Mouse (Mus musculus) heart, embryonic 13.5 days (tissue): Measurements from ENCODE around the gene Bmpr1b. TPM values are rescaled to one million over a fixed set of nuclear protein-coding genes. Genes with fewer than 3 reads are reported as not detected.

Experiments
- ATAC-seq: fragments of 200-750 bp; cut with Nextera tagmentation; 2 replicates; pipeline ENCODE4 v1.8.0; 2017; ENCODE audit warnings: moderate TSS enrichment; ENCODE audit not compliant: insufficient number of reproducible peaks, low FRiP score, low TSS enrichment; ENCODE audit errors: extremely low read depth
- H3K27ac ChIP-seq: fragments of 300-500 bp; sonication (generic); replicated peaks from 2 replicates; pipeline ENCODE4 v1.5.1; 2015; ENCODE audit warnings: moderate library complexity, mild to moderate bottlenecking, inconsistent platforms
- H3K27me3 ChIP-seq: fragments of 300-500 bp; sonication (generic); replicated peaks from 2 replicates; pipeline ENCODE4 v1.6.1; 2015; ENCODE audit warnings: mild to moderate bottlenecking, inconsistent platforms
- H3K36me3 ChIP-seq: fragments of 300-500 bp; sonication (generic); 2 replicates; pipeline ENCODE4 v1.6.1; 2015; ENCODE audit warnings: mild to moderate bottlenecking, inconsistent platforms
- H3K4me1 ChIP-seq: fragments of 300-500 bp; sonication (generic); 2 replicates; pipeline ENCODE4 v1.6.1; 2015; ENCODE audit warnings: inconsistent platforms
- H3K4me2 ChIP-seq: fragments of 300-500 bp; sonication (generic); 2 replicates; pipeline ENCODE4 v1.6.1; 2015; ENCODE audit warnings: inconsistent platforms, mild to moderate bottlenecking, moderate library complexity
- H3K4me3 ChIP-seq: fragments of 300-500 bp; sonication (generic); 2 replicates; pipeline ENCODE4 v1.5.1; 2015; ENCODE audit warnings: moderate library complexity, mild to moderate bottlenecking, inconsistent platforms
- H3K9ac ChIP-seq: fragments of 300-500 bp; sonication (generic); 2 replicates; pipeline ENCODE4 v1.6.1; 2015; ENCODE audit warnings: inconsistent platforms, mild to moderate bottlenecking, moderate library complexity
- H3K9me3 ChIP-seq: fragments of 300-500 bp; sonication (generic); 2 replicates; pipeline ENCODE4 v1.6.1; 2016; ENCODE audit warnings: inconsistent platforms
- WGBS: fragments of 180-500 bp; shearing (Covaris S2); methylation state at CpG from one replicate; pipeline ENCODE4 v1.1.7; 2015; ENCODE audit warnings: mixed read lengths; 5-methylcytosine and 5-hydroxymethylcytosine counted together
- polyA plus RNA-seq: library from polyadenylated mRNA; unstranded; fragments of >200 nt; fragmentation: Nextera tagmentation; extraction: Ambion mirVana; gene quantifications from 2 replicates; pipeline ENCODE4 v1.2.1, GENCODE M21; 2015

Bmpr1b gene
- polyA plus RNA-seq, 1 experiment from 2014 or later: 1.1 TPM

DNA sequence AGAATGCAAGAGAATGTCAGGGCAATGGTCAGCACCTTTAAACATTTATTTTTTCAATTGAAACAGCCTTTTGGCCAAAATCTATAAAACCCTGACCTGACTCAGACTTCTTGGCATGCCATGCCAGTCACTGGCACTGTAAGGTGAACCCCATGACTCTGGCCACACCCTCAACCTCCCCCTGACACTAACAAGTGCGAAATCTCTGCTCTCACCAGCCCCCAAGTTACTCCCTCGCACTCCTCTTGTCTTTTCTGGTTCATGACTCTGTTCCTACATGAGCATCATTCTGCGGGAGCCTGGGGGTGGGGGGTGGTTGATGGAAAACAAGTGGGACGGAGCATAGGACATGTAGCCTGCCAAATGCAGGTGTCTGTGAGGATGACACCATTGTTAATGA lies 135.1 kb downstream of the Bmpr1b start:
- Histone ChIP-seq H3K4me1 (peaks cover 4% of the 10 kb centered on the region; the same call in 1 of the 2 replicates), H3K9ac (no peak overlapping the region), H3K4me3 (no peak overlapping the region), H3K9me3 (no peaks in the 10 kb centered on the region), H3K27me3 (no peaks in the 10 kb centered on the region), H3K27ac (no peak overlapping the region), H3K36me3 (no peaks in the 10 kb centered on the region), H3K4me2 (no peak overlapping the region)
- 62% methylated on average over 4 of the region's 4 CpGs for WGBS
- ATAC-seq: no peak

DNA sequence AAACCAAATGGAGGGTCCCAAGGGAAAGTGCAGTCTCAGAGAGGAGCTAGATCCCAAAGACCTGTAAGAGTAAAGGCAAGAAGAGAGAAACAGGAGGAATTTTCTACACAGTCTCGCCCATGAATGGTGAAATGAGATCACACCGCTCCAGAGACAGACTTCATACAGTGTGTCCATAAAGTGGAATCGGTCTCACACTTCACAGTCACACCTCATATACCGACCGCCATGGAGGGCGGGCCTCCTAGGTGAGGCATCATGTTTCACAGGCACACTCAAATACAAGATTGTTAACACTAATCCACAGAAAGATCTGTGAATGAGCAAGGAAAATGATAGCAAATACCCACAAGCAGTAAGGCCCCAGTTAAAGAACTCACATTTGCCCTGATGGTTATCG lies 149.5 kb downstream of the Bmpr1b start:
- Histone ChIP-seq H3K4me3 (no peak overlapping the region), H3K4me2 (no peak overlapping the region), H3K9me3 (no peaks in the 10 kb centered on the region), H3K9ac (no peak overlapping the region), H3K4me1 (no peaks in the 10 kb centered on the region), H3K36me3 (no peaks in the 10 kb centered on the region), H3K27ac (no peak overlapping the region), H3K27me3 (no peaks in the 10 kb centered on the region)
- ATAC-seq: no peak
- WGBS: 79% methylated on average over 7 of the region's 7 CpGs

DNA sequence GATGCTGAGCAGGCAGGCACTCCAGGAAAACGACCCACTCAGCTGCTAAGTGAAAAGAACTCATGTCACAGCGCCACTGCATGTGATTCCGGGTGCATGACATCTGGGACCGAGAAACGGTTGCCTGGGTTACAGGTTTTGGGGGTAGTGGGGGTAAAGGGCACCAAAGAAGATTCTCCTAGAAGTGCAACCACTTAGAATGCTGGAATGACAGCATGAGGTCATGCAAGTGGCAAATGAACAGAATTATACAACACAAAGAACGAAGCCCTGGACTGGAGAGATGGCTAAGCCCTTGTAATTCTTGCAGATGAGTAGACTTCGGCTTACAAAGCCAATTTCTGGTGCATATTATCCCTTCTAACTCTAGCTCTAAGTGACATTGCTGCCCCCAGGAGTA lies 184.7 kb downstream of the Bmpr1b start:
- H3K27me3 ChIP-seq: no peaks in the 10 kb centered on the region
- no peak for ATAC-seq
- 56% methylated on average over 7 of the region's 7 CpGs for WGBS
- no peaks in the 10 kb centered on the region for H3K9me3 ChIP-seq
- H3K4me3 ChIP-seq: no peak overlapping the region
- no peak overlapping the region for H3K4me2 ChIP-seq
- H3K27ac ChIP-seq: no peak overlapping the region
- H3K4me1 ChIP-seq: no peaks in the 10 kb centered on the region
- H3K36me3 ChIP-seq: no peaks in the 10 kb centered on the region
- no peak overlapping the region for H3K9ac ChIP-seq

DNA sequence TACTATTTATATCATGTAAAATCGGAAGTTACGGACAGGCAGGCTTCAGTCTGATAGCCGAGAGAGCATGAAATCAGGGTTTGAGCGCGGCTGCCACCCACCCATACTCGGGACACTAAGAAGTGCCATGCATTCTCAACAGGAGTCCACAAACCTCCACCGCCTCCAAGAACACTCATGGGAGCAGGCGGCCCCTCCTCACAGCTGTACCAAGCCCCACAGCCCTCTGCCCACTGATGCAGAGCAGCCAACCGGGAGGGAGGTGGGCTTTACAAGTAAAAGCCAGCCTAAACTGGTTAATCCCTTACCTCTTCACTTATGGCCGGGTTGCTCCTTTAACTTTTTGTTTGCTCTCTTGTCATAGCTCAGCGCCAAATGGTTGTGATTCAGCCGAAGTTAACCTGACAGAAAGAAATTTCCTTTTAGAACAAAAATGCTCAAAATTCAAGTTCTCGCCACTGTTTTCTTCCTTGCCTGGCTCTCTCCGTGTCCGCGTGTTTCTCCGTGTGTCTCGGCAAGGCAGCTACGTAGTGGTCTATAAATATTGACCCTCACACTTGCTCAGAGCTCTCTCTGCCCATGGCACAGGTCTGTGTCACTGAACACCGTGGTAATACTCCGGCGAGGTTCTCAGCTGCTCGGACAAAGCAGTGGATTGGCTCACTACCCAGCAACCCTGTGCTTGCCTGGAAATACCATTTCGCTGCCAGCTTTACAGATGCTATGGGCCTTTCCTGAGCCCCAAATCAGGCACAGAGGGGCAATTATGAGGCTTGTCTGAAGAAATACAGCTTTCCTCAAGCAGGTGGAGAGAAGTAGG lies 187.4 kb downstream of the Bmpr1b start:
- Histone ChIP-seq H3K4me2 (no peak overlapping the region), H3K9ac (no peak overlapping the region), H3K4me1 (0 out of 2 replicates have a peak, but pooled peaks cover 2% of the 10 kb centered on the region), H3K27me3 (no peaks in the 10 kb centered on the region), H3K27ac (no peak overlapping the region), H3K36me3 (no peaks in the 10 kb centered on the region), H3K9me3 (no peaks in the 10 kb centered on the region), H3K4me3 (no peak overlapping the region)
- no peak for ATAC-seq
- 73% methylated on average over 24 of the region's 24 CpGs for WGBS

DNA sequence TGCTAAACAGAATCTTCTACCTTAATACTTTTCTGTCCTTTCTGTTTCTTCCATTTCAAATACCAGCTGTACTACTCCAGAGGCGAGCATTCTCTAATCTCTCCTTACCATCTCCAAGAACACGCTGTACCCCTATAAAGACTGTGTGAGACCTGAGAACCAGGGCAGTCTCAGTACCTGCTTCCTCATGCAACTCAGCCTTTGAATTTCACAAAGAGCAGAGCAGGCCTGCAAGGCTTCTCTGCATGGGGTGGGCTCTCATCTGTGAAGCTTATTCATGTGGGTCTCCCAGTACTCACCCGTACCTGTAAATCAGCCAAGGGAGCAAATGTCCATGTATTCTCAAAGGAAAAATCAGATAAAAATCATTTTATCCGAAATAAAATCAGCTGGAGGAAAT lies 203.0 kb downstream of the Bmpr1b start:
- Histone ChIP-seq H3K27me3 (no peaks in the 10 kb centered on the region), H3K36me3 (no peaks in the 10 kb centered on the region), H3K4me3 (no peak overlapping the region), H3K4me2 (no peak overlapping the region), H3K9ac (no peak overlapping the region), H3K4me1 (no peaks in the 10 kb centered on the region), H3K9me3 (no peaks in the 10 kb centered on the region), H3K27ac (no peak overlapping the region)
- ATAC-seq: no peak
- WGBS: 57% methylated on average over 4 of the region's 4 CpGs

DNA sequence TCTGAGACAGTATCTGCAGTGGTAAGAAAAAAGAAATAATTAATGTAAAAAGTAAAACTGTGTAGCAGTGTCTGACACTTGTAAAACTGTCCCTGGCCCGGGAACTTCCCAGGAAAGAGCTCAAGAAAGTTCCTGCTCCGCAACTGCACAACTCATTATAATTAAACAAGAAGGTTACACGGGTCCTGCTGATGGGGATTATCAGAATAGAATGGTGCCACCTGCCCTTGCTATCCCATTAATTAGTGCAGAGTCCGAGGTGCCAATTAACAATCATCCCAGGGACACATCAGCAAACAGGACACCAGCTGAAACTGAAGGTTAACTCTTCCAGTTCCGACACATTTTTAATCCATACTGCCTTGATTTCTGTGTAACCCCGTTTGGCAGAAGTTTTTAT lies 216.3 kb downstream of the Bmpr1b start:
- Histone ChIP-seq H3K9ac (no peak overlapping the region), H3K36me3 (no peaks in the 10 kb centered on the region), H3K27me3 (no peaks in the 10 kb centered on the region), H3K27ac (no peak overlapping the region), H3K4me3 (no peak overlapping the region), H3K4me1 (0 out of 2 replicates have a peak, but pooled peaks cover 12% of the 10 kb centered on the region), H3K9me3 (no peaks in the 10 kb centered on the region), H3K4me2 (no peak overlapping the region)
- WGBS: 48% methylated on average over 6 of the region's 6 CpGs
- ATAC-seq: no peak

DNA sequence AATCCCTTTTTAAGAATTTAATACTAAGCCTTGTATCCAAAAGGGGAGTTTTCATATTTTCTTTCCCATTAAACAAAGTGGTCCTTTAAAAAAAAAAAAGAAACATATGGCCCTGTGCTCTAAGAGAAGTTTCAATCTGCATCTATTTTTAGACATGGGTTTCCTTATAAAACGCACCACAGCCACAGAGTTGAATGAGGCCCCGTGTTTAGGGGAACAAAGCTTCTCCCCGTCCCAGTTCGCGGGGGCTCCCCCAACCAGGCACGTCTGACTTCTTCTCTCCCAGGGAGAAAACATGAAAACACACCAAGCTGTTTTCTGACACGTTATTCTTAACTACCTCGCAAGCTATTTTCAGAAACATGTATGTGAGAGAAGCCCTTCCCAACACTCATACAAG lies 218.6 kb downstream of the Bmpr1b start:
- no peak overlapping the region for H3K9ac ChIP-seq
- H3K36me3 ChIP-seq: no peaks in the 10 kb centered on the region
- H3K27me3 ChIP-seq: no peaks in the 10 kb centered on the region
- H3K27ac ChIP-seq: peak overlapping the region; percentile 63
- H3K4me1 ChIP-seq: 0 out of 2 replicates have a peak, but pooled peaks cover 12% of the 10 kb centered on the region
- WGBS: 33% methylated on average over 8 of the region's 8 CpGs
- ATAC-seq: no peak
- peak overlapping the region; percentile 57 for H3K4me2 ChIP-seq
- H3K4me3 ChIP-seq: no peak overlapping the region
- H3K9me3 ChIP-seq: no peaks in the 10 kb centered on the region

DNA sequence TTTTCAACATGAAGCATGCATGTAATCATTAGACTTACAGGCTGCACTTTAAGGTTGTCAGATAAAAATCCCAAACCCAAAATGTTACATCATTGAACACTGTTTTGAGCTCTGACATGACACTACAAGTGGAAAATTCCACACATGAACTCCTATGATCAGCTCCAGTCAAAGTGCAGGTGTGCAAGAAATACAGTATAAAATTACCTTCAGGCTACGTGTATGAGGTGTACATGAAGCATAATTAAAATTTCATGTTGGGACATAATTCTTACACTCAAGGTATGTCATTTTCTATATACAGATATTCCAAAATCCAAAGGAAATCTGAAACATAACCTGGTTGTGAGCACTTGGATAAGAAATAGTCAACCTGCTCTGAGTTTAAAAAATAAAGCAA lies 220.7 kb downstream of the Bmpr1b start:
- Histone ChIP-seq H3K27me3 (no peaks in the 10 kb centered on the region), H3K27ac (no peak overlapping the region), H3K36me3 (no peaks in the 10 kb centered on the region), H3K9me3 (no peaks in the 10 kb centered on the region), H3K9ac (no peak overlapping the region), H3K4me2 (no peak overlapping the region), H3K4me1 (0 out of 2 replicates have a peak, but pooled peaks cover 12% of the 10 kb centered on the region), H3K4me3 (no peak overlapping the region)
- 70% methylated on average over 1 of the region's 1 CpGs for WGBS
- ATAC-seq: no peak

DNA sequence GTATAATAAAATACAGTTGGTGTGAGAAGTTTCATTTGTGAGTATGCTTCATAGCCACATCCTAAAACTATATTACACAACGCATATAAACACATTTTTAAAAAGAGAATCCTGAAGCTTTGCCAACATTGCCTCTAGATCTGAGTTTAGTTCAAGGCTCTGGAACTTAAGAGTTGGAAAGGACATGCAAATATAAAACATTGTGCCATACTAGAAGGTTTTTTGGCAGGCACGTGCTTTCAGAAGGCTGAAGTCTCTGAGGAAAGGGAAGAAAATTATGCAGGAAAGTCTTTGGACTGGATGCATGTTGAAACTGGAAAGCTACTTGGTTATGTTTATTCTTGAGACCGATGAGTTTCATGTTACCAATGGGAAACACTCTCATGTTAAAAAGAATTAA lies 221.1 kb downstream of the Bmpr1b start:
- WGBS: 77% methylated on average over 3 of the region's 3 CpGs
- no peak overlapping the region for H3K4me2 ChIP-seq
- ATAC-seq: no peak
- H3K9ac ChIP-seq: no peak overlapping the region
- no peaks in the 10 kb centered on the region for H3K27me3 ChIP-seq
- H3K4me1 ChIP-seq: 0 out of 2 replicates have a peak, but pooled peaks cover 12% of the 10 kb centered on the region
- H3K27ac ChIP-seq: no peak overlapping the region
- H3K9me3 ChIP-seq: no peaks in the 10 kb centered on the region
- no peak overlapping the region for H3K4me3 ChIP-seq
- no peaks in the 10 kb centered on the region for H3K36me3 ChIP-seq

DNA sequence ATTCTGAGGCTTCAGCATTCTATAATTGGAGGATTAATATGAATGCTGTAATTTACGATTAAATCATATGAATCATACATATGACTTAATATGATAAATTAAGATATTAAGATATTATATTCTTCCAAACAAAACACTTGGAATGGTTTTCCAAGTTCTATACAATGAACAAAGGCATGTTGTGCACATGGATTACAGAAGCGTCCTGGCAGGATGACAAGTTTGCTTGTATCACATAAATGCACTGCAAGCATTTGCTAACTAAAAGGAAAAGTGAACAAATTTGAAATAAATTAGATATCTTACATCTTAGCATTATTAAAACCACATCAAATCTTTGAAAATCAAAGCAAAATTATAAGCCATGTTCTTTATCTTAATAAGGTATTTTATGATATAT lies 222.4 kb downstream of the Bmpr1b start:
- ATAC-seq: no peak
- 76% methylated on average over 2 of the region's 2 CpGs for WGBS
- Histone ChIP-seq H3K27me3 (no peaks in the 10 kb centered on the region), H3K9ac (no peak overlapping the region), H3K27ac (no peak overlapping the region), H3K36me3 (no peaks in the 10 kb centered on the region), H3K4me1 (0 out of 2 replicates have a peak, but pooled peaks cover 12% of the 10 kb centered on the region), H3K4me2 (no peak overlapping the region), H3K4me3 (no peak overlapping the region), H3K9me3 (no peaks in the 10 kb centered on the region)

DNA sequence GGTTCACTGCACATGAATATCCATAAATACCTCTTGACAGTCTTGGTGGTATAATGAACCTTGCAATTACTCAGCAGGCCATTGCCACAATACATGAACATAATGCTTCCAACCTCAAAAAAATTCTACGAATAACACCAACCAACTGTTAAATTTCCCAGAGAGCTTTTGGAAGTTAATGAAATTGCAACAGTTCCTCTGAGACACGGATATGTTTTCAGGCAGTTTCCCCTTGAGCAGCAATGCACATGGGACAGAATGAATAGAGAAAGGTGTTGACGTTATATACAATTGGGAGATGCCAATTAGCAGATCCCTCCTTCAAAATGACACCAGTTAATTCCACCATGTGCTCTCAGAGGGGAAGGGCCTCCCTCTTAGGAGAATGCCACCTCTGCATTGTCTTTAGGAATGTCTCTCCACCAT lies 225.9 kb downstream of the Bmpr1b start:
- Histone ChIP-seq H3K36me3 (no peaks in the 10 kb centered on the region), H3K4me2 (no peak overlapping the region), H3K27me3 (no peaks in the 10 kb centered on the region), H3K27ac (no peak overlapping the region), H3K4me3 (no peak overlapping the region), H3K9ac (no peak overlapping the region), H3K9me3 (no peaks in the 10 kb centered on the region), H3K4me1 (no peaks in the 10 kb centered on the region)
- no peak for ATAC-seq
- 75% methylated on average over 3 of the region's 3 CpGs for WGBS

DNA sequence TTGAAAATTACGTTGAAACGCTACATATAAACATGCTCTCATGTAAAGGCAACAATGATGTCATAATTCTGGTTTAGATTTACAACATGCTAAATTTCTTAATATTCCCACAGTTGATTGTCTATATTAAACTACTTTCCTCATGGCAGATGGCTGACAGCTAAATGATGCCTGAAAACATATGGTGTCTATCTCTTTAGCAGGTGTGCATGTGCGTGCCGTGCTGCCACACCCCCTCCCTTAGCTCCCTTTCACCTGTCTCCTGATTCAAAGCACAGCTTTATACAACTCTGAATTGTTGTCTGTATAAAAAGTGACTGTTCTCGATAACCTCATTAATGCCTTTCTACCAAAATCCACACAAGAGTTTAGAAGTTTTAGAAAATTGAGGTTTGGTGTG lies 229.0 kb downstream of the Bmpr1b start:
- H3K36me3 ChIP-seq: no peaks in the 10 kb centered on the region
- H3K9ac ChIP-seq: no peak overlapping the region
- no peaks in the 10 kb centered on the region for H3K4me1 ChIP-seq
- no peak for ATAC-seq
- WGBS: 88% methylated on average over 5 of the region's 5 CpGs
- H3K4me3 ChIP-seq: no peak overlapping the region
- no peaks in the 10 kb centered on the region for H3K9me3 ChIP-seq
- no peak overlapping the region for H3K27ac ChIP-seq
- H3K27me3 ChIP-seq: no peaks in the 10 kb centered on the region
- no peak overlapping the region for H3K4me2 ChIP-seq
